Mouse (Mus musculus) left cerebral cortex, adult 2 months (tissue): ENCODE data around the gene Cabp4. TPM values are rescaled to one million over a fixed set of nuclear protein-coding genes. Genes with fewer than 3 reads are reported as not detected.

Source experiments
- DNase-seq, 2 experiments: peaks; one replicate each; pipeline ENCODE4 v3.0.0; 2021 to 2022; ENCODE audit warnings: low spot score in 2 of 2, mixed read lengths in 1 of 2; ENCODE audit errors: extremely low spot score in 1 of 2
- H3K27ac ChIP-seq: fragments of 200-600 bp; 2 replicates; pipeline ENCODE4 v1.8.1; 2022
- H3K4me3 ChIP-seq: fragments of 200-600 bp; 2 replicates; pipeline ENCODE4 v1.8.1; 2022
- CTCF ChIP-seq: fragments of 200-600 bp; IDR thresholded peaks from 2 replicates; pipeline ENCODE4 v1.8.1; 2022; ENCODE audit warnings: antibody characterized with exemption, mild to moderate bottlenecking, moderate library complexity
- intact Hi-C: fragments of 180-260 bp; cut with DNase I; formaldehyde crosslinking; loops from one replicate; pipeline ENCODE4 v1.15.1; 2025
- long read RNA-seq, 2 experiments: library from polyadenylated mRNA; stranded (forward); transcript quantifications; one replicate each; pipeline ENCODE4 v2.0.0; 2021; ENCODE audit warnings: borderline mapping rate in 2 of 2
- total RNA-seq, 2 experiments: library from RNA; stranded (reverse); gene quantifications; 2 replicates each; pipeline ENCODE4 v1.2.3; 2021

The Cabp4 gene
- total RNA-seq: under 1 TPM in 1 of 2 experiments, not detected in 1; 0.26 TPM
- long read RNA-seq, experiment 1: 0 reads
- long read RNA-seq, experiment 2: 0 reads

GRCm38 (mm10) chr19:4143759-4144268, at the start of gene Cabp4:
Cabp4 (minus strand) TSS chr19:4144033.
- Histone ChIP-seq H3K27ac (no peak within 1 kb of the TSS), H3K4me3 (no peak within 1 kb of the TSS)
- intact Hi-C loops: no loop called here
- TF ChIP-seq CTCF: no peak
- no peak for DNase-seq

DNA sequence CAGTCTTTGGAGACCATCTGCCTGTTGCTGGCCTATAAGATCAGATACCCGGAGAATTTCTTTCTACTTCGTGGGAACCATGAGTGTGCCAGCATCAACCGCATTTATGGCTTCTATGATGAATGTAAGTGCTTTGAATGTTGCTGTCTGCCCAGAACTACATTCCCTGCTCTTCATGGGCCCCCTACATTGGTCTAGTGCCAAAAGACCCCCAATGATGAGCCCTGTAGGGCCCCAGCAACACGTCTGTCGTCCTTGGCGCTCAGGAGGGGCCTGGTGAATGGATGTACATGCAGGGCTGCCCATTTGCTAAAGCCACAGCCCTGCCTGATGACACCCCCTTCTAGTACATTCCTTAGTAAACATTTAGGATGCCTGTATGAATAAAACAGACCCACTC, 49.3 kb upstream of the Cabp4 start:
- Histone ChIP-seq H3K27ac (peak overlapping the region; percentile 98), H3K4me3 (peak overlapping the region; percentile 97)
- no peak for TF ChIP-seq CTCF
- DNase-seq: no peak
- intact Hi-C loops: no loop called here

DNA sequence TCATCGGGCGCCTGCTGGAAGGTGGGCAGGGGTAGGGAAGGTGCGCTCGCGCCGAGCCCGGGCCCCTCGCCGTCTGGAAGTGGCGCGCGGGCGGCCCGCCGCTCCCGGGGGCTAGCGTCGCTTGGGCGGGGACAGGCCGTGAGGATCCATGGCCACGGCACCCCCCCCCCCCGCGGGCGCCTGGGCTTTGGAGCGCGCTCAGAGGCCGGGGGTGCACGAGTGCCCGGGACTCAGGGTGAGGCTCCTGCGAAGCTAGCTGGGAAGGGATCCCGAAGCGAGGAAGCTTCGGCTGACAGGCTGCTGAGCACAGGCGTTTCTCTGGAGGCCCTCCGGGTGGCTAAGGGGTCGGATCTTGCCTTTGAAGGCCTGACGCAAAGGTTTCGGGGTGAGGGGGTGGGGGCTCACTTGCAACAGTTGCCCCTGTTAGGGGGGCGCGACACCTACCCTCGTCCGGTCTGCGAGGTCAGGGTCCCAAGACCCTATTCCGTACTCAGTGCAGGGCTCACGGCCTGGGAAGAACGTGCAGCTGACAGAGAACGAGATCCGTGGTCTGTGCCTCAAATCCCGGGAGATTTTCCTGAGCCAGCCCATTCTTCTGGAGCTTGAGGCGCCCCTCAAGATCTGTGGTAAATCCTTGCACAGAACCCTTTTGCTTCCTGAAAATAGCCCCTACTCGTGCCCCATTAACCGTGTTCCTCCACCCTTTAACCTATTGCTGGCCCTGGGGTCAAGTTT, 48.6 kb upstream of the Cabp4 start:
- Histone ChIP-seq H3K4me3 (peak overlapping the region; percentile 97), H3K27ac (peak overlapping the region; percentile 98)
- TF ChIP-seq CTCF: no peak
- intact Hi-C loops: loop anchor here (1.0 kb wide), 1 partner anchor 23 kb away; no protein-coding TSS in a partner anchor
- no peak for DNase-seq

DNA sequence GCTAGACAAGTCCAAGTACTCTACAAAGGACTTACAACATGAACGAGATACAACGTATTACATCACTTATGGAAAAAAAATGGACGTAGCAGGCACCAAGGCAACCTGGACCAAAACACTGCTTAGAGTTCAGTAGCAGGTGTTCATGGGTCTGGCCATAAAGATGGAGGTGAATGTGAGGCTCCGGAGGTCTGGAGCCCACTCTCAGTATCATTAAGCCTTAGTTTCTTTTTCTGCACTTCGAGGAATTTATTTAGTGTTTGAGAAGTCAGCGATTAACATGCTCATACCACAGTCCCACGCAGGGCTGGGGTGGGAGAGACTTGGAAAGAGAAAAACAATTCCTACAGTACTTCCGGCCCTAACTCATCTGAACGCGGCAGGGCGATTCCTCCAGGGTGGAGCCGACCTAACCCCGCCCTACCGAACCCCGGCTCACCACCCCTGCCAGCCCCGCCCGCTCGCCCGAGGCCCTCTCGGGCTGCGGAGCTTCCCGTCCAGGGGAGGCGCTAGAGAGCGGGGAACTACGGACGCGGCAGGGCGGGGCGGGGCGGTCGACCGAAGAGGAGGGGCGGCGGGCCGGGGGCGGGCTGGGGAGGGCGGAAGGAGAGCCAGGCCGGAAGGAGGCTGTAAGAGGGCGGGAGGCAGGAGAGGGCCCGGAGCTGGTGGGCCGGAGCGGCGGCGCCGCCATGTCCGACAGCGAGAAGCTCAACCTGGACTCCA, 47.9 kb upstream of the Cabp4 start, which contains the start of gene Ppp1ca:
Gene Ppp1ca, plus strand, starts transcription at position 538 of the 723 bp plus-strand sequence.
- Histone ChIP-seq H3K4me3 (peak within 1 kb of the TSS; percentile 97), H3K27ac (peak within 1 kb of the TSS; percentile 98)
- intact Hi-C loops: loop anchor here (1.0 kb wide), 1 partner anchor 22 kb away; no protein-coding TSS in a partner anchor
- TF ChIP-seq CTCF: peak; percentile 81
- DNase-seq: peak; percentile 92 to 96

DNA sequence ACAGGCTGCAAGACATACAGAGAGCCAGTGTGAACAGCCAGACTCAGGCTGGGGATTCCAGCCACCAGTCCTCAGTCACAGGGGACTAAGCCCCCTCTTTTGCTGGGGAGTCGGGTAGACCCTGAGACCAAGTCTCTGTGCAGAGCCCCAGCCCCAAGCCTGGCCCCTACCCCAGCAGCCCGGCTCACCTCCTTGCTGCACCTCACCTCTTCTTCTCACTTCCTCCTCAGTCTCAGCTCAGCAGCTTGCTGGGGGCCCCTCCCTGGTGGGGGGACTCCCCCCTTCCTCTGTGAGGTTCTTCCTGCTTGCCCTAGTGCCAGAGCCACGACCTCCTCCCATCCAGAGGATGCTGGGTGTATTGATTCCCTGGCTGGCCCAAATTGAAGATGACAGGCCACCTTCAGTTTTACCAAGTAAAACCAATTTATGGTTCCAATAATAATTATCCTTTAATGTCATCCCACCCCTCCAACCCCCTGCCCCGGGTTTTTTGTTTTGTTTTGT, 47.0 kb upstream of the Cabp4 start, which contains the start of gene Tbc1d10c:
Gene Tbc1d10c, minus strand, starts transcription at position 454 of the 504 bp plus-strand sequence.
- intact Hi-C loops: no loop called here
- no peak for TF ChIP-seq CTCF

GRCm38 (mm10) chr19:4189051-4189620, 45.3 kb upstream of the Cabp4 start:
- Histone ChIP-seq H3K27ac (no peak overlapping the region), H3K4me3 (no peak overlapping the region)
- TF ChIP-seq CTCF: no peak
- DNase-seq: no peak
- intact Hi-C loops: no loop called here

More for the DNA sequence above, 47.0 kb upstream of the Cabp4 start, which contains the start of gene Tbc1d10c:
- peak within 1 kb of the TSS; percentile 98 for H3K27ac ChIP-seq
- H3K4me3 ChIP-seq: peak within 1 kb of the TSS; percentile 97
- no peak for DNase-seq

GRCm38 (mm10) chr19:4187303-4187702, 43.5 kb upstream of the Cabp4 start:
- TF ChIP-seq CTCF: no peak
- Histone ChIP-seq H3K4me3 (no peak overlapping the region), H3K27ac (no peak overlapping the region)
- DNase-seq: no peak
- intact Hi-C loops: no loop called here

- H3K4me3 ChIP-seq: no peak overlapping the region
- intact Hi-C loops: no loop called here
- no peak overlapping the region for H3K27ac ChIP-seq
- no peak for TF ChIP-seq CTCF
- no peak for DNase-seq
Observed at GRCm38 (mm10) chr19:4184976-4185975, 41.4 kb upstream of the Cabp4 start.

DNA sequence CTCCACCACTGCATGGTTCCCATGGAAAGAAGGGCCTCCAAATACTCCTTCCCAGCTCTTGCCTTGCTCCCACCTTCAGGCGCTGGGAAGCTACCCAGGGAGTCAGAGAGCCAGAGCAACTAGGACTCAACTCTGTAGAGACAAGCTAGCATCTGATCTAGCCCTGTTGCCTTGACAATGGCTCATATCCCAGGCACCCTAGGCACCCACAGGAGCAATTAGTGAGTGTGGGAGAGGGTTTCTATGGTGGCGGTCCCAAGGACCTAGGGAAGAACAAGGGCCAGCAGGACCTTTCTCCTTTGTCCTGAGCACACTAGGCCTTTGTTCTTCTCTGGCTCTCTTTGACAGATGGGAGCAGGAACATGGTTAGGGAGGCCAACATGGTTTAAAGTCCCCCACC, 39.9 kb upstream of the Cabp4 start:
- Histone ChIP-seq H3K4me3 (no peak overlapping the region), H3K27ac (peak overlapping the region; percentile 55)
- intact Hi-C loops: no loop called here
- no peak for DNase-seq
- no peak for TF ChIP-seq CTCF

DNA sequence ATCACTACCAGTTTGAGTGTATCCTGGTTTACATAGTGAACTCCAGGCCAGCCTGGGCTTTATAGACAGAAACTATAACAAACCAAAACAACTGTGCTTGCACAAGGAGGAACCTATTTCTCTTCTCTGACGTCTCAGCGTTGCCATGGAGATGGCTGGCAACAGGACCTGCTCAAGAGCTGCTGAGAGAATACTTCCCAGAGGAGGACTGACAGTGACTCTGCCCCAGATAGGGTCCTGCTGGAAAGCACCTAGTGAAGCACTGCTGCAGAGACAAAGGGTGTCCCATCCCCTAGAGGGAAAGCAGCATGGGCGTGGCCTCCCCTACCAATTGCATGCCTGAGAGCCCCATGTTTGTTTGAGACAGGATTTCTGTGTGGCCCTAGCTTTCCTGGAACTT, 38.1 kb upstream of the Cabp4 start:
- DNase-seq: peak; percentile 72 to 74
- intact Hi-C loops: no loop called here
- peak overlapping the region; percentile 13; the same call in 1 of the 2 replicates for H3K27ac ChIP-seq
- TF ChIP-seq CTCF: no peak
- H3K4me3 ChIP-seq: no peak overlapping the region
